ENCODE assay signal across 9 mouse cellular contexts in genomic region chr7:65375176-65375575, GRCm38 (mm10).
DNase-seq lines count a peak whose midpoint lies in the region; ATAC-seq lines count a peak whose summit lies in the region.
"Had no signal": no experiment of that assay in that cellular context is flagged by ENCODE, and none has a peak within 500 bp of the region (broad histone marks: within the 10 kb centered on the region; RNA-seq: fewer than 3 reads in every experiment).

No protein-coding gene starts in this region.

- no peak overlapping the region for H3K9ac ChIP-seq in heart, embryonic 16.5 days (ENCODE audit: low read length)
- H3K9ac ChIP-seq: embryonic facial prominence, embryonic 13.5 days had no signal

- H3K9me3 ChIP-seq in heart, embryonic 16.5 days (replicated peaks; ENCODE audit: control insufficient read depth, low read length) = no peaks in the 10 kb centered on the region
- H3K9me3 ChIP-seq: embryonic facial prominence, embryonic 13.5 days; G1E had no signal

- peaks cover 13% of the 10 kb centered on the region for H3K4me1 ChIP-seq in heart, embryonic 16.5 days (ENCODE audit: control insufficient read depth, insufficient read depth, low read length)

- no peaks in the 10 kb centered on the region for H3K27me3 ChIP-seq in heart, embryonic 16.5 days (ENCODE audit: control insufficient read depth, insufficient read depth, low read length)
- H3K27me3 ChIP-seq: embryonic facial prominence, embryonic 13.5 days had no signal

- no peak overlapping the region for H3K4me2 ChIP-seq in heart, embryonic 16.5 days (ENCODE audit: low read depth, low read length)
- H3K4me2 ChIP-seq: embryonic facial prominence, embryonic 13.5 days had no signal

- no peak for ATAC-seq in heart, embryonic 16.5 days (replicated peaks; ENCODE audit: extremely low read depth, insufficient read depth, low FRiP score)

- 39% methylated on average over 8 of the region's 8 CpGs for WGBS in heart, embryonic 16.5 days

- H3K27ac ChIP-seq in heart, embryonic 16.5 days (ENCODE audit: low read length) = peak overlapping the region; percentile 33
- H3K27ac ChIP-seq: embryonic facial prominence, embryonic 13.5 days had no signal

- no peaks in the 10 kb centered on the region for H3K36me3 ChIP-seq in heart, embryonic 16.5 days (ENCODE audit: control insufficient read depth, insufficient read depth)
- H3K36me3 ChIP-seq: embryonic facial prominence, embryonic 13.5 days; G1E had no signal

- DNase-seq in adrenal gland, adult 2 months = peak; percentile 63
- peak; percentile 21 for DNase-seq in adrenal gland, postnatal 25 days
- DNase-seq in kidney, postnatal 10 days = peak; percentile 74
- no peak for DNase-seq in ovary, postnatal 10 days (ENCODE audit: low spot score)
- no peak for DNase-seq in left cerebral cortex, adult 8-10 months (ENCODE audit: low spot score in 2 of 2)
- no peak for DNase-seq in natural killer cell, adult 2 months (ENCODE audit: low spot score in 2 of 2)

- no peak overlapping the region for H3K4me3 ChIP-seq in heart, embryonic 16.5 days (ENCODE audit: low read length)
- H3K4me3 ChIP-seq: embryonic facial prominence, embryonic 13.5 days had no signal

Comparison
In these comparisons a context has a peak if more than half of its experiments do, and no peak if none do; other contexts are left out.
1. DNase-seq: peak in adrenal gland, adult 2 months (single experiment), adrenal gland, postnatal 25 days (single experiment) and kidney, postnatal 10 days (single experiment); none in ovary, postnatal 10 days (single experiment), left cerebral cortex, adult 8-10 months (0 of 2) and natural killer cell, adult 2 months (0 of 2).